Mouse (Mus musculus): ENCODE data around the gene B3gnt5. TPM values are rescaled to one million over a fixed set of nuclear protein-coding genes. Genes with fewer than 3 reads are reported as not detected.

B3gnt5 gene
- polyA plus RNA-seq, 1 experiment from 2014 or later = 32.2 TPM

Other genes with a start within 250 kb of the B3gnt5 start
- gene Olfr167, start 237.9 kb upstream of the B3gnt5 start, polyA plus RNA-seq (2015; fragmentation: Nextera tagmentation; extraction: Ambion mirVana) = not detected in 2 replicates
- not detected in 2 replicates for gene Olfr168, start 224.7 kb upstream of the B3gnt5 start, polyA plus RNA-seq (2015; fragmentation: Nextera tagmentation; extraction: Ambion mirVana)
- not detected in 2 replicates for gene Olfr169, start 188.4 kb upstream of the B3gnt5 start, polyA plus RNA-seq (2015; fragmentation: Nextera tagmentation; extraction: Ambion mirVana)
- gene Olfr170, start 148.3 kb upstream of the B3gnt5 start, polyA plus RNA-seq (2015; fragmentation: Nextera tagmentation; extraction: Ambion mirVana) = not detected in 2 replicates
- gene Olfr171, start 130.3 kb upstream of the B3gnt5 start, polyA plus RNA-seq (2015; fragmentation: Nextera tagmentation; extraction: Ambion mirVana) = not detected in 2 replicates
- 0.05 TPM in 2 replicates for gene Lamp3, start 53.8 kb upstream of the B3gnt5 start, polyA plus RNA-seq (2015; fragmentation: Nextera tagmentation; extraction: Ambion mirVana)
- 7.0 and 7.4 TPM in 2 replicates for gene Klhl6, start 222.8 kb downstream of the B3gnt5 start, polyA plus RNA-seq (2015; fragmentation: Nextera tagmentation; extraction: Ambion mirVana)